Mouse (Mus musculus): Measurements from ENCODE around the gene Ift80. TPM values are rescaled to one million over a fixed set of nuclear protein-coding genes. Genes with fewer than 3 reads are reported as not detected.

Ift80 gene
- total and polyA plus RNA-seq, 3 experiments, result 10.8 to 13.8 (median 11.5) TPM

DNA sequence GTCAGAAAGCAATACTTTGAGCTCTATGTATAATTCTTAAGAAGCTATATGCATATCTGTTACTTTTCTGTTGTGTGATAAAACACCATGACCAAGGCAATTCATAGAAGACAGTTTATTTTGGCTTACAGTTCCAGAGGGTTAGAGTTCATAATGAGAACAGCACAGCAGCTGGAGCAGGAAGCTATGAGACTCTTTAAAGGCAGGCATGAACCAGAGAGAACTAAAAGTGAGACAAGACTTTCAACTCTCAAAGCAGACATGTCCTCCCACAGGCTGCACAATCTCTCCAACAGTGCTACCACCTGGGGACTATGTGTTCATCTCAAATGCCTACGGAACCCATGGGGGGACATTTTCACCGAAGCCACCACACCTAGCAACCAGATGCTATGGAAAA, 35.7 kb upstream of the Ift80 start:
- Histone ChIP-seq H3K9ac (ENCODE audit: insufficient read depth, low read depth) (no peak overlapping the region), H3K4me3 (replicated peaks in 1 of 3; ENCODE audit: low read depth in 2 of 3, low read length in 2 of 3, poor library complexity in 1 of 3) (peak overlapping the region in 1 of 3 experiments; percentile 9), H3K79me2 (replicated peaks; ENCODE audit: control insufficient read depth, extremely low read depth, insufficient read depth, poor library complexity, severe bottlenecking) (peaks cover 27% of the 10 kb centered on the region), H3K27me3 (replicated peaks) (no peaks in the 10 kb centered on the region), H3K9me3 (replicated peaks; ENCODE audit: low read length) (peaks cover 3% of the 10 kb centered on the region), H3K4me1 (ENCODE audit: control insufficient read depth in 1 of 2, insufficient read depth in 2 of 2) (peaks cover 0 to 13% of the 10 kb centered on the region in 2 experiments; a peak in 2 of 4 replicates), H3K27ac (ENCODE audit: insufficient read depth, low read depth) (no peak overlapping the region), H3K4me2 (ENCODE audit: insufficient read depth, low read depth, poor library complexity, severe bottlenecking) (no peak overlapping the region), H3K36me3 (replicated peaks in 1 of 2; ENCODE audit: control insufficient read depth in 1 of 2, insufficient read depth in 1 of 2, low read length in 1 of 2) (peaks cover 9 to 30% of the 10 kb centered on the region in 2 experiments)
- in situ Hi-C loops (cut with MboI; ENCODE audit: low pct_ligation_motif_present, low pct_unique_long_range_greater_than_20kb, low sequenced_read_pairs) (no loop called here), dilution Hi-C loops (cut with MboI; ENCODE audit: extremely low pct_ligation_motif_present, extremely low pct_unique_long_range_greater_than_20kb, low sequenced_read_pairs) (no loop called here)
- TF ChIP-seq CHD1 (IDR thresholded peaks at IDR 0.05; ENCODE audit: low read depth, low read length) (no peak), IRF4 (IDR thresholded peaks at IDR 0.05; ENCODE audit: low read depth, low read length) (no peak), ELF1 (IDR thresholded peaks at IDR 0.05; ENCODE audit: low read depth, low read length) (no peak), POLR2A (IDR thresholded peaks at IDR 0.05; ENCODE audit: low read depth, low read length) (no peak), MEF2A (IDR thresholded peaks at IDR 0.05; ENCODE audit: borderline replicate concordance, low read depth, low read length) (no peak), GABPA (IDR thresholded peaks at IDR 0.05; ENCODE audit: insufficient replicate concordance, low read depth, low read length) (no peak)
- no peak for DNase-seq (ENCODE audit: extremely low read depth)

DNA sequence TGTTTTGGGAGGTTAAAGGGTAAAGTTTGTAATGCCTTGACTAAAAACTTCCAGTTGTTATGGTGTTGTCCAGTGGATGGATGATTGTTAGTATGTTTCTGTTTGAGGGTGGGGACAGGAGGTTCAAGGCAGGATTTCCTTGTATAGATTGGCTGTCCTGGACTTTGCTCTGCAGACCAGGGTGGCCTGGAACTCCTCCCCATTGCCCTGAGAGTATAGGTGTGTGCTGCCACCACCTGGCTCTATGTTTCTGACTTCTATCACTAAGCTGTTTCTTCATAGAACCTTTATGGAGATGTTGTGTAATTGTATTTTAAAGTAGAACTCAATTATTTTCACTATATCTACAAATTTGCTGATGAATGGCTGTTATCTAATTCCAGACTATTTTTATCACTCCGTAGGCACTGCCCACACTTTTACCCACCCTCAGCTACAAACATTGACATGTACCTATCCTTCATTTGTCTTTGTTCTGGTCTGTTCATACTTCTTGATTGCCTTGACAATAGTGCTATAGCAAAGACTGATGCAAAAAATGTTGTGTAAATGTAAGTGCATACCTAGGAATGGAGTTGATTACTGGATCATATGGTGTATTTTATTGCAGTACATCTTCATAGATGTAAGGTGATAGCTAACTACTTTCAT, 21.9 kb upstream of the Ift80 start:
- TF ChIP-seq NELFE (IDR thresholded peaks at IDR 0.05; ENCODE audit: low read depth, low read length) (no peak), ZNF384 (IDR thresholded peaks at IDR 0.05; ENCODE audit: low read depth, low read length) (peak; percentile 79), CTCF (conservative IDR thresholded peaks at IDR 0.05 in 1 of 2, IDR thresholded peaks at IDR 0.05 in 1 of 2; ENCODE audit: low read depth in 2 of 2, low read length in 2 of 2) (peak in 1 of 2 experiments; percentile 24; a peak in 1 of 4 replicates)
- Histone ChIP-seq H3K4me2 (ENCODE audit: insufficient read depth, low read depth, poor library complexity, severe bottlenecking) (no peak overlapping the region), H3K9ac (ENCODE audit: insufficient read depth, low read depth) (no peak overlapping the region), H3K79me2 (replicated peaks; ENCODE audit: control insufficient read depth, extremely low read depth, insufficient read depth, poor library complexity, severe bottlenecking) (peaks cover 4% of the 10 kb centered on the region; the same call in 1 of the 2 replicates), H3K9me3 (replicated peaks; ENCODE audit: low read length) (no peaks in the 10 kb centered on the region), H3K4me3 (replicated peaks in 1 of 3; ENCODE audit: low read depth in 2 of 3, low read length in 2 of 3, poor library complexity in 1 of 3) (no peak overlapping the region), H3K27me3 (replicated peaks) (no peaks in the 10 kb centered on the region), H3K27ac (ENCODE audit: insufficient read depth, low read depth) (no peak overlapping the region), H3K36me3 (replicated peaks in 1 of 2; ENCODE audit: control insufficient read depth in 1 of 2, insufficient read depth in 1 of 2, low read length in 1 of 2) (peaks cover 55 to 92% of the 10 kb centered on the region in 2 experiments), H3K4me1 (ENCODE audit: control insufficient read depth in 1 of 2, insufficient read depth in 2 of 2) (no peaks in the 10 kb centered on the region)
- no peak for DNase-seq (ENCODE audit: extremely low read depth)
- in situ Hi-C loops (cut with MboI; ENCODE audit: low pct_ligation_motif_present, low pct_unique_long_range_greater_than_20kb, low sequenced_read_pairs) (no loop called here), dilution Hi-C loops (cut with MboI; ENCODE audit: extremely low pct_ligation_motif_present, extremely low pct_unique_long_range_greater_than_20kb, low sequenced_read_pairs) (no loop called here)

DNA sequence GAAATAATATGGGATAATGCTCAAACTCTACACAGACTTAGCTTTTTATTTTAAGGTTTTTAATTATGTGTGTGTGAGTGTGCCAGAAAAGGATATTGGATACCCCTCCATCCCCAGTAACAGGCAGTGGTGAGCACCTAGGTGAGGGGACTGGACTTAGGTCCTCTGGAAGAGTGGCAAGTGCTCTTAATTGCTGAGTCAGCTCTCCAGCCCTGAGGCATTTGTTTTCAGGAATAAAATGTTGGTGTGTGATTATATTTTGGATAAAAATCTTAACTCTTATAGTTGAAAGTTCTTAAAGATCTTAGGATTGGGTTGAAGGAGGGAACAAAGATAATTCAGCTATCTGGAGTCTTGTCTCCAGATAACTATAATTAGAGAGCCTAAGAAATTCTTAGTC, 16.4 kb upstream of the Ift80 start:
- no peak for DNase-seq (ENCODE audit: extremely low read depth)
- Histone ChIP-seq H3K4me2 (ENCODE audit: insufficient read depth, low read depth, poor library complexity, severe bottlenecking) (no peak overlapping the region), H3K27me3 (replicated peaks) (no peaks in the 10 kb centered on the region), H3K79me2 (replicated peaks; ENCODE audit: control insufficient read depth, extremely low read depth, insufficient read depth, poor library complexity, severe bottlenecking) (peaks cover 11% of the 10 kb centered on the region; the same call in 1 of the 2 replicates), H3K4me3 (replicated peaks in 1 of 3; ENCODE audit: low read depth in 2 of 3, low read length in 2 of 3, poor library complexity in 1 of 3) (no peak overlapping the region), H3K4me1 (ENCODE audit: control insufficient read depth in 1 of 2, insufficient read depth in 2 of 2) (peaks cover 4 to 16% of the 10 kb centered on the region in 2 experiments; a peak in 3 of 4 replicates), H3K9ac (ENCODE audit: insufficient read depth, low read depth) (no peak overlapping the region), H3K9me3 (replicated peaks; ENCODE audit: low read length) (no peaks in the 10 kb centered on the region), H3K36me3 (replicated peaks in 1 of 2; ENCODE audit: control insufficient read depth in 1 of 2, insufficient read depth in 1 of 2, low read length in 1 of 2) (peaks cover 38 to 90% of the 10 kb centered on the region in 2 experiments), H3K27ac (ENCODE audit: insufficient read depth, low read depth) (no peak overlapping the region)
- in situ Hi-C loops (cut with MboI; ENCODE audit: low pct_ligation_motif_present, low pct_unique_long_range_greater_than_20kb, low sequenced_read_pairs) (no loop called here), dilution Hi-C loops (cut with MboI; ENCODE audit: extremely low pct_ligation_motif_present, extremely low pct_unique_long_range_greater_than_20kb, low sequenced_read_pairs) (no loop called here)
- TF ChIP-seq MXI1 (IDR thresholded peaks at IDR 0.05; ENCODE audit: low read depth, low read length) (no peak), POLR2AphosphoS2 (IDR thresholded peaks at IDR 0.05; ENCODE audit: low read depth, low read length) (peak; percentile 61; the same call in 1 of the 2 replicates), MAFK (IDR thresholded peaks at IDR 0.05; ENCODE audit: insufficient replicate concordance, low read length) (peak; percentile 82)
